Mouse (Mus musculus): ENCODE measurements around the gene Cdk11b.

GRCm38 (mm10) chr4:155649355-155649754, 24.7 kb downstream of the Cdk11b start:
- no peak for TF ChIP-seq POLR2A (IDR thresholded peaks at IDR 0.05; ENCODE audit: borderline replicate concordance, low read depth, low read length)
- no peak for TF ChIP-seq CTCF (IDR thresholded peaks at IDR 0.05; ENCODE audit: low read depth, low read length)

Data from bone marrow macrophage, adult 2 months (primary cell).